Mouse (Mus musculus) urinary bladder, adult 2 months (tissue): ENCODE data around the gene Ccdc155. TPM values are rescaled to one million over a fixed set of nuclear protein-coding genes. Genes with fewer than 3 reads are reported as not detected.
A peak's percentile ranks its signal among the peaks of the same experiment; 100 is the strongest.

Source experiments
- DNase-seq: peaks from one replicate; pipeline ENCODE4 v3.0.0; 2022; ENCODE audit warnings: low spot score
- polyA plus RNA-seq: library from polyadenylated mRNA; depleted of rRNA; stranded (reverse); fragments of >200 nt; gene quantifications from 2 replicates; pipeline ENCODE4 v1.2.3, GENCODE M21; 2012; rRNA removed

The Ccdc155 gene
- polyA plus RNA-seq, 1 experiment, result 0.12 TPM

- DNase-seq, result no peak
Observed at GRCm38 (mm10) chr7:45145460-45145859, 59.2 kb downstream of the Ccdc155 start.

- no peak for DNase-seq
Observed at GRCm38 (mm10) chr7:45144368-45145174, 60.1 kb downstream of the Ccdc155 start.

DNA sequence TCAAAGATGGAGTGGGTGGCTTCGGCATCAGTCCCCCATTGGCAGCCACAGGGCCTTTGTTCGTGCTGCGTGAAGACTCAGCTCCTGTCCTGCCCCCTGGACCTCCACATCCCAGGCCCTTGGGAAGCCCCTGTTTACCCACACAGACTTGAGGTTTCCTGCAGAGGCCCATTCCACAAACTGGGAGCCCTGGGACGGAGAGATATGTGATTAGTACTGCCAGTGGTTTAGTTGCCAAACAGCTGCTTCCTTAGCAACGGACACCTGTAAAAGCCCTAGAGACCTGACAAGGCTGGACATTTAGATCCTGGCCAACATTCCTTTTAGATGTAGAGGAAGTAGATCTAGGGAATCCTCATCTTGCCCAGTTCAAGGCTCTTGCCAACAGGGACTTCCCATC, 62.8 kb downstream of the Ccdc155 start:
- no peak for DNase-seq

- no peak for DNase-seq
Observed at GRCm38 (mm10) chr7:45141319-45141718, 63.4 kb downstream of the Ccdc155 start.

DNA sequence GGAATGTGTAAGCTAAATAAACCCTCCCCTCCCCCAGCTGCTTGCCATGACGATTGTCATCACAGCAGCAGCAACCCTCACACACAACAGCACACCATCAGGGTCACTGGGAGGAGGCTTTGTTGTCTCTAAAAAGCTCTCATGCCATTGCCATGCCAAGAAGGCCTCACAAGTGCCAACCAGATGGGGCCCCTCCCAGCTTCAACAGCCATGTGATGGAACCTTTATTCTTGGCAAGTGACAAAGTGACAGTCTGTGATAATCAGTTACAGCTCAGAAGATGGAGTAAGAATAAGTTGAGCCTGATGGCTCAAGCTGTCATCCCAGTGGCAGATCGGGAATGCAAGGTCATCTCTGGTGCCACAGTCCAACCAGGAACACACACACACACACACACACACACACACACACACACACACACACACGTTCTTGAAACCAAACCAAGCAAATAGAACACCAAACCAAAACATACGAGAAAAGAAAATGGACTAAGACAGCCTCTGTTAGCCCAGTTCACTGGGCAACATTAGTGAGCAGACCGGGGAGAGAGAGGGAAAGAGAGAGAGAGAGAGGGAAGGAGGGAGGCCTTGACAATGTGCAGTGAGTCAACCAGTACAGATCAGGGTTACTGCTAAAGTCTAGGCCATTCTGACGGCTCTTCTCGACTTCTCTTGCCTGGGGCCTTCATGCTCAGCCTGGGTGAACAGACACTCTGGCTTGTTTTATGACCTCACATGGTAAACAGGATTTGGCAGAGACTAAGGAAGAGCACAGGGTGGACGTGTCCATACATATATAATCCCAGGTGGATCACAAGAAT, 64.6 kb downstream of the Ccdc155 start:
- DNase-seq, result no peak

DNA sequence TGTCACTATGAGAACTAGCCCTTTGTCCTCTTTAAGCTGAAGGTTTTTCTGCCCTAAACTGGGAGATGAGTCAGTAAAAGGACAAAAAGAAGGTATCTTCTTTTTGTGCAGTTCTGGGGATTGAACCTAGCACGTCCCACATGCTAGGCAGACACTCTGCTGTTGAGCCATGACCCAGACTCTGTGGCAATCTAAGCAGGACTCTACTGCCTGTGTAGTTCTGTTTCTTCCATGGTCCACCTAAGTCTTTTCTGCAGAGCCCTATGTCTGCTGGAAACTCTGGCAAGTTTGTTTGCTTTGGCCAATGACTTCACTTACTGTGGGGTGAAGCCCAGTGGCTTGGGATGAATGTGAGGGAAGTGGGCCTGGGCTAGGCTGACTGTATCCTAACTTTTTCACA, 66.3 kb downstream of the Ccdc155 start:
- DNase-seq, result no peak

- no peak for DNase-seq
Observed at GRCm38 (mm10) chr7:45137171-45138006, 67.3 kb downstream of the Ccdc155 start.

GRCm38 (mm10) chr7:45135993-45136567, 68.6 kb downstream of the Ccdc155 start, which contains the start of the genes Gm45713 and Flt3l:
Gene Gm45713, minus strand, starts transcription at chr7:45136231.
Gene Flt3l, minus strand, starts transcription at chr7:45136432.
- DNase-seq, result peak; percentile 82

- DNase-seq, result no peak
Observed at GRCm38 (mm10) chr7:45135370-45135769, 69.3 kb downstream of the Ccdc155 start.

DNA sequence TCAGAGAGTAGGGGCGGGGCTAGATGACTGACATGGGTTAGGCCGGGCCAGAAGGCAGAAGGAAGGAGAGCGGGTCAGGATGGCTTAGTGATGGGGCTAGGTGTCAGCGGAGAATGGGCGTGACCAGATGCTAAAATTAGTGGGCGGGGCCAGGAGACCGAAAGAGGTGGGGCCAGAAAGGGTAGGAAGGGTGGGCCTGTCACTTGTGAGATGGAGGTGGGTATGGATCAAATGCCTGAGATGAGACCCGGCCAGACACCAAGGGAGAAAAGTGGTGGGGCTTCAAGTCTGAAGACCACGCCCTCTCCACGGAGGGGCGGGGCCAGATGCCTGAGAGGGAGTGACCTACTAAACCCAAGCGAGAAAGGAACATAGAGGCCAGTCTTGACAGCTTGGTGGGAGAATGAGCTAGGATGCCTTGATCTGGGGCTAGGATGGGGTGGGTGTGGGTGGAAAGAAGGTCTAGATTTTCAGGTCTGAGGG, 70.1 kb downstream of the Ccdc155 start:
- no peak for DNase-seq

Other genes starting within 250 kb of the Ccdc155 start
- 26.1 and 26.8 TPM in 2 replicates for gene Cpt1c, start 230.0 kb downstream of the Ccdc155 start, polyA plus RNA-seq
- gene Prmt1, start 218.3 kb downstream of the Ccdc155 start, polyA plus RNA-seq, result 183 and 244 TPM in 2 replicates
- gene Irf3, start 207.2 kb downstream of the Ccdc155 start, polyA plus RNA-seq, result 133 and 171 TPM in 2 replicates
- 28.6 and 34.8 TPM in 2 replicates for gene Bcl2l12, start 206.2 kb downstream of the Ccdc155 start, polyA plus RNA-seq
- 58.4 and 63.5 TPM in 2 replicates for gene Scaf1, start 188.5 kb downstream of the Ccdc155 start, polyA plus RNA-seq
- 383 and 414 TPM in 2 replicates for gene Rras, start 186.9 kb downstream of the Ccdc155 start, polyA plus RNA-seq
- 5.1 and 18.2 TPM in 2 replicates for gene Prr12, start 152.0 kb downstream of the Ccdc155 start, polyA plus RNA-seq
- gene Nosip, start 142.5 kb downstream of the Ccdc155 start, polyA plus RNA-seq, result 59.9 and 69.6 TPM in 2 replicates
- 37.6 and 46.5 TPM in 2 replicates for gene Prrg2, start 142.2 kb downstream of the Ccdc155 start, polyA plus RNA-seq
- gene Rcn3, start 112.7 kb downstream of the Ccdc155 start, polyA plus RNA-seq, result 277 and 317 TPM in 2 replicates
- 144 and 157 TPM in 2 replicates for gene Fcgrt, start 101.0 kb downstream of the Ccdc155 start, polyA plus RNA-seq
- 903 and 1,312 TPM in 2 replicates for gene Rps11, start 80.5 kb downstream of the Ccdc155 start, polyA plus RNA-seq
- 3,442 and 3,633 TPM in 2 replicates for gene Rpl13a, start 76.1 kb downstream of the Ccdc155 start, polyA plus RNA-seq
- gene Gm45713, start 68.7 kb downstream of the Ccdc155 start, polyA plus RNA-seq, result 0.28 and 0.44 TPM in 2 replicates
- 74.5 and 83.1 TPM in 2 replicates for gene Flt3l, start 68.5 kb downstream of the Ccdc155 start, polyA plus RNA-seq
- 48.3 and 58.3 TPM in 2 replicates for gene Pih1d1, start 50.6 kb downstream of the Ccdc155 start, polyA plus RNA-seq
- gene Aldh16a1, start 50.3 kb downstream of the Ccdc155 start, polyA plus RNA-seq, result 27.7 and 30.9 TPM in 2 replicates
- 0.03 and 0.04 TPM in 2 replicates for gene Slc17a7, start 40.9 kb downstream of the Ccdc155 start, polyA plus RNA-seq
- 0.03 TPM in 1 of 2 replicates, not detected in the other for gene Gfy, start 25.3 kb downstream of the Ccdc155 start, polyA plus RNA-seq
- gene Pth2, start 23.9 kb downstream of the Ccdc155 start, polyA plus RNA-seq, result not detected in 2 replicates
- 5.1 and 7.5 TPM in 2 replicates for gene Dkkl1, start 7.3 kb upstream of the Ccdc155 start, polyA plus RNA-seq
- 29.1 and 29.2 TPM in 2 replicates for gene Tead2, start 10.9 kb upstream of the Ccdc155 start, polyA plus RNA-seq
- gene Cd37, start 34.2 kb upstream of the Ccdc155 start, polyA plus RNA-seq, result 12.3 and 15.1 TPM in 2 replicates
- not detected in 2 replicates for gene Slc6a16, start 36.2 kb upstream of the Ccdc155 start, polyA plus RNA-seq
- not detected in 2 replicates for gene Slc6a21, start 72.6 kb upstream of the Ccdc155 start, polyA plus RNA-seq
- gene Trpm4, start 128.9 kb upstream of the Ccdc155 start, polyA plus RNA-seq, result 33.6 and 39.8 TPM in 2 replicates
- 0.59 and 1.1 TPM in 2 replicates for gene Hrc, start 130.4 kb upstream of the Ccdc155 start, polyA plus RNA-seq
- gene Ppfia3, start 162.1 kb upstream of the Ccdc155 start, polyA plus RNA-seq, result 1.4 and 1.9 TPM in 2 replicates
- gene Lin7b, start 165.7 kb upstream of the Ccdc155 start, polyA plus RNA-seq, result 19.2 and 21.0 TPM in 2 replicates
- 364 and 412 TPM in 2 replicates for gene Snrnp70, start 190.8 kb upstream of the Ccdc155 start, polyA plus RNA-seq
- 0.03 and 0.07 TPM in 2 replicates for gene Kcna7, start 200.8 kb upstream of the Ccdc155 start, polyA plus RNA-seq
- gene Ntf5, start 208.8 kb upstream of the Ccdc155 start, polyA plus RNA-seq, result 2.9 and 4.2 TPM in 2 replicates
- gene Lhb, start 215.9 kb upstream of the Ccdc155 start, polyA plus RNA-seq, result 0.14 TPM in 1 of 2 replicates, not detected in the other
- 39.3 TPM in 2 replicates for gene Gys1, start 230.0 kb upstream of the Ccdc155 start, polyA plus RNA-seq
- 35.8 and 41.4 TPM in 2 replicates for gene Ruvbl2, start 233.2 kb upstream of the Ccdc155 start, polyA plus RNA-seq